Mouse (Mus musculus): ENCODE measurements around the gene AB124611. TPM values are rescaled to one million over a fixed set of nuclear protein-coding genes. Genes with fewer than 3 reads are reported as not detected.
"Not testable (repeated sequence)": the region's sequence is repeated elsewhere in the genome, so short reads cannot be mapped to it uniquely, and the experiment has no call there.

Gene AB124611
- polyA plus RNA-seq, 1 experiment from 2014 or later, result 3.8 TPM

- under 1% methylated on average over 30 of the region's 30 CpGs for WGBS
Observed at GRCm38 (mm10) chr9:21592703-21593121, 66.7 kb downstream of the AB124611 start, which contains the start of the genes Timm29 and Yipf2. Timm29 (plus strand) TSS chr9:21592722. Yipf2 (minus strand) TSS chr9:21592828.

GRCm38 (mm10) chr9:21593122-21593721 is 67.2 kb downstream of the AB124611 start:
- peaks cover 44% of the 10 kb centered on the region for H3K36me3 ChIP-seq (ENCODE audit: insufficient read depth)
- H3K4me2 ChIP-seq, result peak overlapping the region; percentile 91
- peak overlapping the region; percentile 84 for H3K27ac ChIP-seq (ENCODE audit: low read depth)
- H3K27me3 ChIP-seq (ENCODE audit: insufficient read depth, low read length), result no peaks in the 10 kb centered on the region
- H3K9me3 ChIP-seq (ENCODE audit: low read depth, low read length), result no peaks in the 10 kb centered on the region
- under 1% methylated on average over 69 of the region's 69 CpGs for WGBS
- peak overlapping the region; percentile 96 for H3K4me3 ChIP-seq (ENCODE audit: low read depth, low read length)
- H3K4me1 ChIP-seq (ENCODE audit: insufficient read depth), result no peaks in the 10 kb centered on the region
- no peak for TF ChIP-seq CTCF (IDR thresholded peaks at IDR 0.05; ENCODE audit: low read depth)
- ATAC-seq (ENCODE audit: insufficient read depth) (peak; percentile 44), DNase-seq (peak; percentile 38)
- H3K9ac ChIP-seq, result peak overlapping the region; percentile 86

More at GRCm38 (mm10) chr9:21592703-21593121, 66.7 kb downstream of the AB124611 start, which contains the start of the genes Timm29 and Yipf2:
- ATAC-seq (ENCODE audit: insufficient read depth) (peak; percentile 92), DNase-seq (peak; percentile 99)
- Histone ChIP-seq H3K27me3 (ENCODE audit: insufficient read depth, low read length) (no peaks in the 10 kb centered on the region), H3K4me1 (ENCODE audit: insufficient read depth) (no peaks in the 10 kb centered on the region), H3K27ac (ENCODE audit: low read depth) (peak within 1 kb of the TSS; percentile 84), H3K4me3 (ENCODE audit: low read depth, low read length) (peak within 1 kb of the TSS; percentile 96), H3K36me3 (ENCODE audit: insufficient read depth) (peaks cover 49% of the 10 kb centered on the region), H3K9me3 (ENCODE audit: low read depth, low read length) (no peaks in the 10 kb centered on the region), H3K4me2 (peak within 1 kb of the TSS; percentile 91), H3K9ac (peak within 1 kb of the TSS; percentile 86)
- TF ChIP-seq CTCF (IDR thresholded peaks at IDR 0.05; ENCODE audit: low read depth), result no peak

- not testable (repeated sequence) for DNase-seq; H3K9me3 ChIP-seq (ENCODE audit: low read depth, low read length); H3K9ac ChIP-seq; H3K4me1 ChIP-seq (ENCODE audit: insufficient read depth); ATAC-seq (ENCODE audit: insufficient read depth); H3K27me3 ChIP-seq (ENCODE audit: insufficient read depth, low read length); H3K27ac ChIP-seq (ENCODE audit: low read depth)
- H3K4me2 ChIP-seq, result peak overlapping the region; percentile 91
- WGBS, result 85% methylated on average over 8 of the region's 8 CpGs
- peaks cover 33% of the 10 kb centered on the region for H3K36me3 ChIP-seq (ENCODE audit: insufficient read depth)
- peak overlapping the region; percentile 96; the same call in 1 of the 2 replicates for H3K4me3 ChIP-seq (ENCODE audit: low read depth, low read length)
Observed at GRCm38 (mm10) chr9:21594350-21594749, 68.4 kb downstream of the AB124611 start.

- Histone ChIP-seq H3K9me3 (ENCODE audit: low read depth, low read length) (no peaks in the 10 kb centered on the region), H3K4me1 (ENCODE audit: insufficient read depth) (no peaks in the 10 kb centered on the region), H3K4me3 (ENCODE audit: low read depth, low read length) (no peak overlapping the region), H3K27ac (ENCODE audit: low read depth) (no peak overlapping the region), H3K4me2 (no peak overlapping the region), H3K9ac (no peak overlapping the region), H3K36me3 (ENCODE audit: insufficient read depth) (peaks cover 28% of the 10 kb centered on the region), H3K27me3 (ENCODE audit: insufficient read depth, low read length) (no peaks in the 10 kb centered on the region)
- DNase-seq, result no peak
- no peak for TF ChIP-seq CTCF (IDR thresholded peaks at IDR 0.05; ENCODE audit: low read depth)
- ATAC-seq (ENCODE audit: insufficient read depth), result no peak
- 84% methylated on average over 2 of the region's 2 CpGs for WGBS
Observed at GRCm38 (mm10) chr9:21594838-21595237, 68.9 kb downstream of the AB124611 start.

Small RNA genes within 50 kb of the gene (microRNA-seq; reads per million reads assigned to microRNA genes)
- gene Mir199a-1 (ENCODE audit: borderline number of aligned reads), result 3.6 reads per million, percentile 11 among the genes with 10 or more reads in this experiment

Other genes with a start within 250 kb of the AB124611 start
- gene Kri1, start 238.2 kb upstream of the AB124611 start, polyA plus RNA-seq (2014; fragmentation: Nextera tagmentation; extraction: Ambion mirVana), result 12.2 and 14.3 TPM in 2 replicates
- gene Cdkn2d, start 234.8 kb upstream of the AB124611 start, polyA plus RNA-seq (2014; fragmentation: Nextera tagmentation; extraction: Ambion mirVana), result 45.3 and 48.1 TPM in 2 replicates
- 45.7 and 45.8 TPM in 2 replicates for gene Ap1m2, start 213.8 kb upstream of the AB124611 start, polyA plus RNA-seq (2014; fragmentation: Nextera tagmentation; extraction: Ambion mirVana)
- 122 TPM in 2 replicates for gene Slc44a2, start 205.5 kb upstream of the AB124611 start, polyA plus RNA-seq (2014; fragmentation: Nextera tagmentation; extraction: Ambion mirVana)
- gene Ilf3, start 158.3 kb upstream of the AB124611 start, polyA plus RNA-seq (2014; fragmentation: Nextera tagmentation; extraction: Ambion mirVana), result 217 and 223 TPM in 2 replicates
- 49.0 and 55.1 TPM in 2 replicates for gene Qtrt1, start 114.3 kb upstream of the AB124611 start, polyA plus RNA-seq (2014; fragmentation: Nextera tagmentation; extraction: Ambion mirVana)
- 67.9 and 71.8 TPM in 2 replicates for gene Dnm2, start 101.3 kb upstream of the AB124611 start, polyA plus RNA-seq (2014; fragmentation: Nextera tagmentation; extraction: Ambion mirVana)
- gene Tmed1, start 15.9 kb upstream of the AB124611 start, polyA plus RNA-seq (2014; fragmentation: Nextera tagmentation; extraction: Ambion mirVana), result 106 and 108 TPM in 2 replicates
- 69.4 and 76.5 TPM in 2 replicates for gene Carm1, start 20.7 kb downstream of the AB124611 start, polyA plus RNA-seq (2014; fragmentation: Nextera tagmentation; extraction: Ambion mirVana)
- 35.6 and 36.3 TPM in 2 replicates for gene Timm29, start 66.5 kb downstream of the AB124611 start, polyA plus RNA-seq (2014; fragmentation: Nextera tagmentation; extraction: Ambion mirVana)
- 17.0 and 17.9 TPM in 2 replicates for gene Yipf2, start 66.7 kb downstream of the AB124611 start, polyA plus RNA-seq (2014; fragmentation: Nextera tagmentation; extraction: Ambion mirVana)
- 106 and 114 TPM in 2 replicates for gene Smarca4, start 90.0 kb downstream of the AB124611 start, polyA plus RNA-seq (2014; fragmentation: Nextera tagmentation; extraction: Ambion mirVana)
- 24.2 and 24.4 TPM in 2 replicates for gene Ldlr, start 197.3 kb downstream of the AB124611 start, polyA plus RNA-seq (2014; fragmentation: Nextera tagmentation; extraction: Ambion mirVana)
- 159 and 173 TPM in 2 replicates for gene Spc24, start 234.1 kb downstream of the AB124611 start, polyA plus RNA-seq (2014; fragmentation: Nextera tagmentation; extraction: Ambion mirVana)

All from lung, embryonic 14.5 days (tissue).